Mouse (Mus musculus): ENCODE measurements around the gene Kir3dl1. TPM values are rescaled to one million over a fixed set of nuclear protein-coding genes. Genes with fewer than 3 reads are reported as not detected.
"Not testable (repeated sequence)": the region's sequence is repeated elsewhere in the genome, so short reads cannot be mapped to it uniquely, and the experiment has no call there.

Kir3dl1 gene
- not detected for total RNA-seq (2021)

GRCm38 (mm10) chrX:136517699-136518098, at the start of gene Kir3dl1:
Gene Kir3dl1, plus strand, starts transcription at chrX:136517999.
- not testable (repeated sequence) for DNase-seq

GRCm38 (mm10) chrX:136543956-136544355, 26.2 kb downstream of the Kir3dl1 start, which contains the start of gene Kir3dl2:
Gene Kir3dl2, minus strand, starts transcription at chrX:136544056.
- not testable (repeated sequence) for DNase-seq

GRCm38 (mm10) chrX:136569094-136569493, 51.3 kb downstream of the Kir3dl1 start:
- not testable (repeated sequence) for DNase-seq

Other genes starting within 250 kb of the Kir3dl1 start
- 100 to 1,000 TPM; 288 to 298 TPM for gene Bex3, start 247.7 kb upstream of the Kir3dl1 start, total RNA-seq (2021)
- gene Kir3dl2, start 26.1 kb downstream of the Kir3dl1 start, total RNA-seq (2021): under 1 TPM in 1 of 2 experiments, not detected in 1; 0.23 TPM
- 100 to 1,000 TPM; 188 to 204 TPM for gene Tceal3, start 72.8 kb downstream of the Kir3dl1 start, total RNA-seq (2021)
- gene Tceal1, start 190.0 kb downstream of the Kir3dl1 start, total RNA-seq (2021): 10 to 100 TPM; 14.4 to 15.5 TPM
- 100 to 1,000 TPM; 404 to 419 TPM for gene Morf4l2, start 225.7 kb downstream of the Kir3dl1 start, total RNA-seq (2021)